Mouse (Mus musculus): ENCODE measurements around the gene Dnah17. TPM values are rescaled to one million over a fixed set of nuclear protein-coding genes. Genes with fewer than 3 reads are reported as not detected.

Gene Dnah17
- polyA plus RNA-seq, 1 experiment from 2014 or later: 0.17 TPM

GRCm38 (mm10) chr11:118114581-118115110, 15.8 kb downstream of the Dnah17 start:
- WGBS: 71% methylated on average over 8 of the region's 8 CpGs

DNA sequence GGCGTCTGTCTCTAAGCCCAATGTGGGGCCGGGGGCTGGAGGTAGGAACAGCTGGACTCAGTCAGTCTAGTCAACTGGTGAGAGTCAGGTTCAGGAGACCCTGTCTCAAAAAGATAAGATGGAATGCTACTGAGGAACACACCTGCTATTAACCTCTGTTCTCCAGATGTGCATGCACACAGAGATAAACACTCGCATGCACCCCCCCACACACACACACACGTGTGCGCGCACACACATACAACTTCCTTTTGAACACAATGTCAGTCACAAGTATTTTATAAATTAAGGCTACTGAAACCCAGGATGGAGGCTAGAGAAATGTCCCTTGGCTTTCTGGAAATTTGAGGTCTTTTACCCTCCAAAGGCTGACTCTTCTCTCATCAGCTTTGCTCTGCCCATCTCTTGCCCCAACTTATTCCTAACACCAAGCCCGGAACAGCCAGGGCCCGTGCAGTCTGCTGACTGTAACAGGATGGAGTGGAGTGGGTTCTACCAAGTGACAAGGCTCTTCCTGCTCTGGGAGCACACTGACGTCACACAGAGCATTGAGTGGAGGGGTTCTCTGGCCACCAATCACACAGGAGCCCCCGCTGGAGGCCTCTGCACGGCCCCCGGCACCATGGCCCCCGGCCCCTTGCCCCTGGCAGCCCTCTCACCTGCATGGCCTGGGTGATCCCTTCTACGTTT, 16.8 kb downstream of the Dnah17 start:
- Histone ChIP-seq H3K4me1 (replicated peaks; ENCODE audit: control insufficient read depth, insufficient read depth, low read length) (no peaks in the 10 kb centered on the region), H3K27ac (ENCODE audit: low read depth, low read length) (no peak overlapping the region)
- WGBS: 88% methylated on average over 14 of the region's 14 CpGs

More at GRCm38 (mm10) chr11:118114581-118115110, 15.8 kb downstream of the Dnah17 start:
- H3K9ac ChIP-seq (ENCODE audit: low read length): no peak overlapping the region
- H3K4me2 ChIP-seq (ENCODE audit: low read depth, low read length, severe bottlenecking): no peak overlapping the region
- no peak for ATAC-seq (replicated peaks; ENCODE audit: low FRiP score)
- H3K9me3 ChIP-seq (ENCODE audit: control insufficient read depth, low read length): no peaks in the 10 kb centered on the region
- H3K27ac ChIP-seq (ENCODE audit: low read depth, low read length): no peak overlapping the region
- H3K27me3 ChIP-seq (ENCODE audit: control insufficient read depth, insufficient read depth, low read length): no peaks in the 10 kb centered on the region
- DNase-seq (ENCODE audit: low spot score): no peak
- H3K4me3 ChIP-seq (ENCODE audit: low read depth, low read length): no peak overlapping the region
- H3K36me3 ChIP-seq (ENCODE audit: control insufficient read depth, insufficient read depth, low read length): no peaks in the 10 kb centered on the region
- H3K4me1 ChIP-seq (replicated peaks; ENCODE audit: control insufficient read depth, insufficient read depth, low read length): no peaks in the 10 kb centered on the region

DNA sequence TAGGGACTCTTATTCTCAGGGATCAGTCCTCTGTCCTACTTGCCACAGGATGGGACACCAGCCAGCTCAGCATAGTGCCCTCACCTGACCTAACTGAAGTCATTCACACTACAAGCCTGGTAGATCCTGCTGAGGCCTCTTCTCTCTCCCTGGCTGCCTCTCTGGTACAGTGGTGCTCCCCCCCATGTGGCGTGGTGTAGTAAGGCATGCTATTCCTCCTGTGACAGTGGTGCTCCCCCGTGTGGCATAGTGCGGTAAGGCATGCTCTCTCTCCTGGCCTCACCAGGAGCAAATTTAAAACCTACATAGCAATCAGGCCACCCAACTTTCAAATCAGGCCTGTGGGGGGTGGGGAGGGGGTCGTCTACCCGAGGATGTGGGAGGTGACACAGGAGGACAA, 26.4 kb downstream of the Dnah17 start:
- H3K36me3 ChIP-seq (ENCODE audit: control insufficient read depth, insufficient read depth, low read length): no peaks in the 10 kb centered on the region
- ATAC-seq (replicated peaks; ENCODE audit: low FRiP score) (no peak), DNase-seq (ENCODE audit: low spot score) (peak; percentile 92)
- H3K4me2 ChIP-seq (ENCODE audit: low read depth, low read length, severe bottlenecking): no peak overlapping the region
- no peaks in the 10 kb centered on the region for H3K4me1 ChIP-seq (replicated peaks; ENCODE audit: control insufficient read depth, insufficient read depth, low read length)
- H3K27me3 ChIP-seq (ENCODE audit: control insufficient read depth, insufficient read depth, low read length): no peaks in the 10 kb centered on the region
- H3K27ac ChIP-seq (ENCODE audit: low read depth, low read length): no peak overlapping the region
- 11% methylated on average over 5 of the region's 5 CpGs for WGBS
- no peak overlapping the region for H3K9ac ChIP-seq (ENCODE audit: low read length)
- no peak overlapping the region for H3K4me3 ChIP-seq (ENCODE audit: low read depth, low read length)
- no peaks in the 10 kb centered on the region for H3K9me3 ChIP-seq (ENCODE audit: control insufficient read depth, low read length)

More for the DNA sequence above, 16.8 kb downstream of the Dnah17 start:
- Histone ChIP-seq H3K4me2 (ENCODE audit: low read depth, low read length, severe bottlenecking) (no peak overlapping the region), H3K9ac (ENCODE audit: low read length) (no peak overlapping the region), H3K4me3 (ENCODE audit: low read depth, low read length) (no peak overlapping the region), H3K9me3 (ENCODE audit: control insufficient read depth, low read length) (no peaks in the 10 kb centered on the region), H3K27me3 (ENCODE audit: control insufficient read depth, insufficient read depth, low read length) (no peaks in the 10 kb centered on the region), H3K36me3 (ENCODE audit: control insufficient read depth, insufficient read depth, low read length) (no peaks in the 10 kb centered on the region)
- DNase-seq (ENCODE audit: low spot score) (no peak), ATAC-seq (replicated peaks; ENCODE audit: low FRiP score) (no peak)

GRCm38 (mm10) chr11:118103383-118103782, 27.1 kb downstream of the Dnah17 start:
- no peaks in the 10 kb centered on the region for H3K4me1 ChIP-seq (replicated peaks; ENCODE audit: control insufficient read depth, insufficient read depth, low read length)
- H3K9ac ChIP-seq (ENCODE audit: low read length): no peak overlapping the region
- no peak overlapping the region for H3K4me3 ChIP-seq (ENCODE audit: low read depth, low read length)
- H3K27me3 ChIP-seq (ENCODE audit: control insufficient read depth, insufficient read depth, low read length): no peaks in the 10 kb centered on the region
- no peaks in the 10 kb centered on the region for H3K36me3 ChIP-seq (ENCODE audit: control insufficient read depth, insufficient read depth, low read length)
- DNase-seq (ENCODE audit: low spot score) (no peak), ATAC-seq (replicated peaks; ENCODE audit: low FRiP score) (no peak)
- 96% methylated on average over 5 of the region's 5 CpGs for WGBS
- H3K9me3 ChIP-seq (ENCODE audit: control insufficient read depth, low read length): no peaks in the 10 kb centered on the region
- no peak overlapping the region for H3K4me2 ChIP-seq (ENCODE audit: low read depth, low read length, severe bottlenecking)
- H3K27ac ChIP-seq (ENCODE audit: low read depth, low read length): no peak overlapping the region

- H3K4me2 ChIP-seq (ENCODE audit: low read depth, low read length, severe bottlenecking): no peak overlapping the region
- H3K9ac ChIP-seq (ENCODE audit: low read length): no peak overlapping the region
- no peak for ATAC-seq (replicated peaks; ENCODE audit: low FRiP score)
- DNase-seq (ENCODE audit: low spot score): peak; percentile 93
- no peaks in the 10 kb centered on the region for H3K27me3 ChIP-seq (ENCODE audit: control insufficient read depth, insufficient read depth, low read length)
- no peaks in the 10 kb centered on the region for H3K36me3 ChIP-seq (ENCODE audit: control insufficient read depth, insufficient read depth, low read length)
- H3K4me1 ChIP-seq (replicated peaks; ENCODE audit: control insufficient read depth, insufficient read depth, low read length): no peaks in the 10 kb centered on the region
- H3K4me3 ChIP-seq (ENCODE audit: low read depth, low read length): no peak overlapping the region
- WGBS: 59% methylated on average over 3 of the region's 3 CpGs
- H3K9me3 ChIP-seq (ENCODE audit: control insufficient read depth, low read length): no peaks in the 10 kb centered on the region
- no peak overlapping the region for H3K27ac ChIP-seq (ENCODE audit: low read depth, low read length)
These were observed 27.6 kb downstream of the Dnah17 start for GRCm38 (mm10) chr11:118102838-118103237.

- H3K4me2 ChIP-seq (ENCODE audit: low read depth, low read length, severe bottlenecking): no peak overlapping the region
- H3K4me1 ChIP-seq (replicated peaks; ENCODE audit: control insufficient read depth, insufficient read depth, low read length): no peaks in the 10 kb centered on the region
- no peak overlapping the region for H3K4me3 ChIP-seq (ENCODE audit: low read depth, low read length)
- DNase-seq (ENCODE audit: low spot score) (no peak), ATAC-seq (replicated peaks; ENCODE audit: low FRiP score) (no peak)
- no peaks in the 10 kb centered on the region for H3K36me3 ChIP-seq (ENCODE audit: control insufficient read depth, insufficient read depth, low read length)
- H3K9ac ChIP-seq (ENCODE audit: low read length): no peak overlapping the region
- no peaks in the 10 kb centered on the region for H3K27me3 ChIP-seq (ENCODE audit: control insufficient read depth, insufficient read depth, low read length)
- 51% methylated on average over 9 of the region's 9 CpGs for WGBS
- no peak overlapping the region for H3K27ac ChIP-seq (ENCODE audit: low read depth, low read length)
- H3K9me3 ChIP-seq (ENCODE audit: control insufficient read depth, low read length): no peaks in the 10 kb centered on the region
These were observed 29.3 kb downstream of the Dnah17 start for GRCm38 (mm10) chr11:118101133-118101532.

DNA sequence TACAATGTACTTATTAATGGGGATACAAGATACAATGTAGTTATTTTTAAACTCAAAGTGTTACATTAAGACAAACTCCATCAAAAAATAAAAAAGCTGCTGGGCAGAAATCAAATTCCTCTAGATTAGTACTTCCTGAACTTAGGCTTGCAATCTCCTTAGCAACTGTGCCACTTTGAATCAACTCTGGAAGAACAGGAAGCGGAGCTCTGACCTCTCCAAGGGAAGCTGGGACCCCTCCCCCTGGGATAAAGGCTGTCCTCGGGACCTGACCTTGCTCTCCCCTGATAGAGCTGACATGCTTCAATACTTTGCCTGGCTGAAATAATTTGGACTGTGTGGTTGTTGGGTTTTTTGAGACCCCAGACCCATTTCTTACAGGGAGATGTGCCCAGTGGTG, 33.7 kb downstream of the Dnah17 start:
- H3K4me1 ChIP-seq (replicated peaks; ENCODE audit: control insufficient read depth, insufficient read depth, low read length): no peaks in the 10 kb centered on the region
- DNase-seq (ENCODE audit: low spot score): no peak
- H3K36me3 ChIP-seq (ENCODE audit: control insufficient read depth, insufficient read depth, low read length): no peaks in the 10 kb centered on the region
- ATAC-seq (replicated peaks; ENCODE audit: low FRiP score): no peak
- no peaks in the 10 kb centered on the region for H3K9me3 ChIP-seq (ENCODE audit: control insufficient read depth, low read length)
- no peak overlapping the region for H3K9ac ChIP-seq (ENCODE audit: low read length)
- H3K27ac ChIP-seq (ENCODE audit: low read depth, low read length): no peak overlapping the region
- H3K4me3 ChIP-seq (ENCODE audit: low read depth, low read length): no peak overlapping the region
- 65% methylated on average over 2 of the region's 2 CpGs for WGBS
- no peaks in the 10 kb centered on the region for H3K27me3 ChIP-seq (ENCODE audit: control insufficient read depth, insufficient read depth, low read length)
- H3K4me2 ChIP-seq (ENCODE audit: low read depth, low read length, severe bottlenecking): no peak overlapping the region

- 93% methylated on average over 9 of the region's 9 CpGs for WGBS
- H3K4me1 ChIP-seq (replicated peaks; ENCODE audit: control insufficient read depth, insufficient read depth, low read length): no peaks in the 10 kb centered on the region
These were observed 35.4 kb downstream of the Dnah17 start for GRCm38 (mm10) chr11:118095004-118095403.

More at GRCm38 (mm10) chr11:118095004-118095403, 35.4 kb downstream of the Dnah17 start:
- Histone ChIP-seq H3K9me3 (ENCODE audit: control insufficient read depth, low read length) (no peaks in the 10 kb centered on the region), H3K4me3 (ENCODE audit: low read depth, low read length) (no peak overlapping the region), H3K36me3 (ENCODE audit: control insufficient read depth, insufficient read depth, low read length) (no peaks in the 10 kb centered on the region), H3K4me2 (ENCODE audit: low read depth, low read length, severe bottlenecking) (no peak overlapping the region), H3K27ac (ENCODE audit: low read depth, low read length) (no peak overlapping the region), H3K27me3 (ENCODE audit: control insufficient read depth, insufficient read depth, low read length) (no peaks in the 10 kb centered on the region), H3K9ac (ENCODE audit: low read length) (no peak overlapping the region)
- DNase-seq (ENCODE audit: low spot score) (no peak), ATAC-seq (replicated peaks; ENCODE audit: low FRiP score) (no peak)

Data from forebrain, embryonic 11.5 days (tissue).